ENCODE assay signal across 27 mouse cellular contexts in the genomic region with DNA sequence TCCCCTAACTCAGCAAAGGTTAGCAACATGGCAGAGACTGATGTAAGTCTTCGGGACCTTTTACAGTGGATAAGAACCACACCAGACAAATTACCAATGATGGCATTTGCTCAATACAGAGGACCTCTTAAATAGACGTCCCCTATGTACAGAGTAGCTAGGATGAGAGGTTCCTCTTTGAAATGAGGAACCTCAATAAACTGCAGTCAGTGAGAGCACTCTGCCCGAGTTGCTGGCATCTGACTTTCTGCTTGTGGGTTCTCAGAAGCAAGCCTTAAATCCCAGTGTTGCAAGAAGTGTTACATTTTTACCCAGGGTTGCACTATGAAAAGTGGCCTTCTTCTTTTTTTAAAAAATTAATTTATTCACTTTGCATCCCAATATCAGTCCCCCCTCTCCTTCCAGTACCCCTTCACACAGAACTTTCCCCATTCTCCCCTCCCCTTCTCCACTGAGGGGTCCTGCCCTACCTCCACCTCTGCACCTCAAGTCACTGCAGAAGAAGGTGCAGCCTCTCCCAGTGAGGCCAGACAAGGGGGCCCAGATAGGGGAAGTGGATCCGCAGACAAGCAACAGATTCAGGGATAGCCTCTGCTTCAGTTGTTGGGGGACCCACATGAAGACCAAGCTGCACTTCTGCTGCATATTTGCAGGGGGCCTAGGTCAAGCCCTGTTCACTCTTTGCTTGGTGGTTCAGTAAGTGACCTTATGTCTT. TPM values are rescaled to one million over a fixed set of nuclear protein-coding genes. Genes with fewer than 3 reads are reported as not detected.
A peak's percentile ranks its signal among the peaks of the same experiment; 100 is the strongest.
DNase-seq lines count a peak whose midpoint lies in the region; ATAC-seq and TF ChIP-seq lines count a peak whose summit lies in the region.
"Had no signal": no experiment of that assay in that cellular context is flagged by ENCODE, and none has a peak within 500 bp of the region (broad histone marks: within the 10 kb centered on the region; RNA-seq: fewer than 3 reads in every experiment).

No protein-coding gene starts in this region.

- no peak for DNase-seq in liver, embryonic 13.5 days
- DNase-seq in liver (no peak), MEL (ENCODE audit: low read depth, low spot score) (peak; percentile 54)
- DNase-seq in gastrocnemius, adult 2 months = no peak
- DNase-seq in layer of hippocampus, postnatal 10 days (ENCODE audit: low spot score in 2 of 2) = no peak
- DNase-seq: adrenal gland, postnatal 10 days; cerebellum, adult 18-20 months; cerebellum, postnatal 36 days; heart, adult 18-20 months; kidney, postnatal 4 days; thymus, postnatal 25 days had no signal

- no peak overlapping the region for H3K4me3 ChIP-seq in liver, embryonic 13.5 days (replicated peaks)
- H3K4me3 ChIP-seq in MEL (ENCODE audit: control insufficient read depth in 1 of 2, insufficient read depth in 1 of 2, low read depth in 2 of 2, low read length in 2 of 2) = no peak overlapping the region
- H3K4me3 ChIP-seq in gastrocnemius, adult 2 months = no peak overlapping the region
- H3K4me3 ChIP-seq: heart, embryonic 13.5 days; hindbrain, embryonic 15.5 days; intestine, embryonic 15.5 days; kidney, embryonic 15.5 days; megakaryocyte, embryonic 14.5 days had no signal

- H3K4me1 ChIP-seq in liver, embryonic 13.5 days (replicated peaks) = no peaks in the 10 kb centered on the region
- no peaks in the 10 kb centered on the region for H3K4me1 ChIP-seq in MEL (ENCODE audit: control insufficient read depth in 1 of 2, insufficient read depth in 2 of 2, low read length in 2 of 2)
- H3K4me1 ChIP-seq: heart, embryonic 13.5 days; hindbrain, embryonic 15.5 days; intestine, embryonic 15.5 days; kidney, embryonic 15.5 days; megakaryocyte, embryonic 14.5 days had no signal

- H3K27me3 ChIP-seq in liver, embryonic 13.5 days = no peaks in the 10 kb centered on the region
- H3K27me3 ChIP-seq in MEL (ENCODE audit: control insufficient read depth in 1 of 2, insufficient read depth in 2 of 2, low read length in 2 of 2) = no peaks in the 10 kb centered on the region
- H3K27me3 ChIP-seq: heart, embryonic 13.5 days; hindbrain, embryonic 15.5 days; intestine, embryonic 15.5 days; kidney, embryonic 15.5 days had no signal

- no peak overlapping the region for H3K4me2 ChIP-seq in liver, embryonic 13.5 days
- H3K4me2 ChIP-seq: heart, embryonic 13.5 days; hindbrain, embryonic 15.5 days; intestine, embryonic 15.5 days; kidney, embryonic 15.5 days had no signal

- no peak for TF ChIP-seq POLR2A in MEL (IDR thresholded peaks at IDR 0.05; ENCODE audit: control insufficient read depth in 1 of 2, insufficient read depth in 1 of 2, low read depth in 1 of 2, low read length in 2 of 2, poor library complexity in 1 of 2)

- no peak for TF ChIP-seq EP300 in MEL (IDR thresholded peaks at IDR 0.05; ENCODE audit: low read depth in 1 of 2, low read length in 2 of 2)

- intact Hi-C loops in gastrocnemius, adult 2 months (cut with DNase I) = no loop called here

- no peak for ATAC-seq in liver, embryonic 13.5 days (ENCODE audit: low read depth)
- ATAC-seq in granulocyte monocyte progenitor cell, adult 5-6 weeks (replicated peaks; ENCODE audit: poor library complexity, severe bottlenecking) = peak; percentile 95
- peak; percentile 96 for ATAC-seq in megakaryocyte, adult 5-6 weeks (ENCODE audit: poor library complexity, severe bottlenecking)
- no peak for ATAC-seq in CD4-positive, CD25-positive, alpha-beta regulatory T cell, adult 4 months
- ATAC-seq: intestine, embryonic 15.5 days; midbrain, embryonic 16.5 days had no signal

- 28% methylated on average over 4 of the region's 4 CpGs for WGBS in liver, embryonic 13.5 days (ENCODE audit: insufficient replicate concordance)

- H3K9ac ChIP-seq in liver, embryonic 13.5 days = no peak overlapping the region
- no peak overlapping the region for H3K9ac ChIP-seq in MEL (ENCODE audit: control insufficient read depth, low read depth, low read length, poor library complexity, severe bottlenecking)
- H3K9ac ChIP-seq: heart, embryonic 13.5 days; hindbrain, embryonic 15.5 days; intestine, embryonic 15.5 days; kidney, embryonic 15.5 days had no signal

- H3K79me2 ChIP-seq in MEL (ENCODE audit: control insufficient read depth, insufficient read depth, low read length, poor library complexity) = no peaks in the 10 kb centered on the region

- peak overlapping the region; percentile 23 for H3K27ac ChIP-seq in liver, embryonic 13.5 days
- no peak overlapping the region for H3K27ac ChIP-seq in MEL (ENCODE audit: control insufficient read depth, low read depth, low read length)
- H3K27ac ChIP-seq in gastrocnemius, adult 2 months = no peak overlapping the region
- H3K27ac ChIP-seq: heart, embryonic 13.5 days; hindbrain, embryonic 15.5 days; intestine, embryonic 15.5 days; kidney, embryonic 15.5 days had no signal

- TF ChIP-seq RAD21 in MEL (IDR thresholded peaks at IDR 0.05; ENCODE audit: low read depth, low read length) = no peak

- TF ChIP-seq CTCF in MEL (IDR thresholded peaks at IDR 0.05 in 2 of 3, conservative IDR thresholded peaks at IDR 0.05 in 1 of 3; ENCODE audit: control insufficient read depth in 1 of 3, insufficient read depth in 1 of 3, low read depth in 2 of 3, low read length in 3 of 3, poor library complexity in 1 of 3, severe bottlenecking in 1 of 3) = no peak
- no peak for TF ChIP-seq CTCF in gastrocnemius, adult 2 months (IDR thresholded peaks at IDR 0.05)

- H3K36me3 ChIP-seq in liver, embryonic 13.5 days = no peaks in the 10 kb centered on the region
- H3K36me3 ChIP-seq in MEL (ENCODE audit: control insufficient read depth in 1 of 2, insufficient read depth in 2 of 2, low read length in 2 of 2) = no peaks in the 10 kb centered on the region
- H3K36me3 ChIP-seq: heart, embryonic 13.5 days; hindbrain, embryonic 15.5 days; intestine, embryonic 15.5 days; kidney, embryonic 15.5 days had no signal

- H3K9me3 ChIP-seq in liver, embryonic 13.5 days (replicated peaks) = no peaks in the 10 kb centered on the region
- no peaks in the 10 kb centered on the region for H3K9me3 ChIP-seq in MEL (replicated peaks; ENCODE audit: insufficient read depth, low read length)
- H3K9me3 ChIP-seq: heart, embryonic 13.5 days; hindbrain, embryonic 15.5 days; intestine, embryonic 15.5 days; kidney, embryonic 15.5 days; megakaryocyte, embryonic 14.5 days had no signal

TF ChIP-seq in MEL, 35 proteins besides CTCF, POLR2A, EP300 and RAD21 (continues in another document):
- TF ChIP-seq GATA1 (IDR thresholded peaks at IDR 0.05; ENCODE audit: low read depth, low read length) (no peak), ELF1 (IDR thresholded peaks at IDR 0.05; ENCODE audit: low read depth, low read length) (no peak), JUND (IDR thresholded peaks at IDR 0.05; ENCODE audit: low read depth, low read length) (no peak)

RNA-seq across cellular contexts. Expression of gene Sh2d1b1, which starts 5.5 kb away (rescaled TPM):
- polyA plus RNA-seq in liver, embryonic 13.5 days (2015; fragmentation: Nextera tagmentation; extraction: Ambion mirVana) = 0.14 and 0.20 TPM in 2 replicates
- not detected in 2 replicates for total RNA-seq in MEL (2012; rRNA removed)
- polyA plus RNA-seq in MEL (2012; ENCODE audit: insufficient read depth in 1 of 2, insufficient read length in 2 of 2, low read depth in 1 of 2, low replicate concordance in 2 of 2, missing spikeins in 1 of 2) = not detected
- 3.6 and 7.0 TPM in 2 replicates for total RNA-seq in granulocyte monocyte progenitor cell, adult 5-6 weeks (2014; fragmentation: Nextera tagmentation)
- total RNA-seq in granulocyte monocyte progenitor cell, adult 5-6 weeks (2017) = 3.1 and 4.5 TPM in 2 replicates
- total RNA-seq in megakaryocyte, adult 5-6 weeks (2015) = 16.4 and 20.1 TPM in 2 replicates
- total RNA-seq in megakaryocyte, adult 5-6 weeks (2017) = 12.1 and 13.4 TPM in 2 replicates
- total RNA-seq in gastrocnemius, adult 2 months (2021) = not detected
- total RNA-seq in layer of hippocampus, postnatal 10 days (2021) = not detected
- not detected for polyA plus RNA-seq in CD4-positive, CD25-positive, alpha-beta regulatory T cell, adult 4 months (2017; shearing (Covaris generic))
- total RNA-seq: gastrocnemius, adult 18-20 months; layer of hippocampus, postnatal 14 days; left cerebral cortex, postnatal 25 days had no signal
- polyA plus RNA-seq: forebrain, embryonic 11.5 days; heart, embryonic 13.5 days; midbrain, embryonic 16.5 days had no signal

RNA-seq across cellular contexts. Expression of gene Gm7694, which starts 23.6 kb away (rescaled TPM):
- polyA plus RNA-seq in liver, embryonic 13.5 days (2015; fragmentation: Nextera tagmentation; extraction: Ambion mirVana) = 0.83 and 1.0 TPM in 2 replicates
- total RNA-seq in MEL (2012; rRNA removed) = 0.19 and 0.20 TPM in 2 replicates
- polyA plus RNA-seq in MEL (2012; ENCODE audit: insufficient read depth in 1 of 2, insufficient read length in 2 of 2, low read depth in 1 of 2, low replicate concordance in 2 of 2, missing spikeins in 1 of 2) = 1 to 10 TPM in 1 of 2 experiments, not detected in 1; 1.1 TPM
- total RNA-seq in granulocyte monocyte progenitor cell, adult 5-6 weeks (2014; fragmentation: Nextera tagmentation) = 1.9 and 7.8 TPM in 2 replicates
- total RNA-seq in granulocyte monocyte progenitor cell, adult 5-6 weeks (2017) = 2.1 and 2.8 TPM in 2 replicates
- 5.7 and 5.8 TPM in 2 replicates for total RNA-seq in megakaryocyte, adult 5-6 weeks (2015)
- total RNA-seq in megakaryocyte, adult 5-6 weeks (2017) = 2.7 and 4.1 TPM in 2 replicates
- total RNA-seq in gastrocnemius, adult 2 months (2021) = under 1 TPM; 0.45 to 0.51 TPM
- total RNA-seq in layer of hippocampus, postnatal 10 days (2021) = 1 to 10 TPM; 3.2 TPM
- not detected for polyA plus RNA-seq in CD4-positive, CD25-positive, alpha-beta regulatory T cell, adult 4 months (2017; shearing (Covaris generic))

RNA-seq across cellular contexts. Expression of gene Spata46, which starts 26.0 kb away (rescaled TPM):
- 0.31 TPM in 1 of 2 replicates, not detected in the other for polyA plus RNA-seq in liver, embryonic 13.5 days (2015; fragmentation: Nextera tagmentation; extraction: Ambion mirVana)
- not detected in 2 replicates for total RNA-seq in MEL (2012; rRNA removed)
- under 1 TPM in 1 of 2 experiments, not detected in 1; 0.13 TPM for polyA plus RNA-seq in MEL (2012; ENCODE audit: insufficient read depth in 1 of 2, insufficient read length in 2 of 2, low read depth in 1 of 2, low replicate concordance in 2 of 2, missing spikeins in 1 of 2)
- total RNA-seq in granulocyte monocyte progenitor cell, adult 5-6 weeks (2014; fragmentation: Nextera tagmentation) = not detected in 2 replicates
- total RNA-seq in granulocyte monocyte progenitor cell, adult 5-6 weeks (2017) = not detected in 2 replicates
- total RNA-seq in megakaryocyte, adult 5-6 weeks (2015) = not detected in 2 replicates
- not detected in 2 replicates for total RNA-seq in megakaryocyte, adult 5-6 weeks (2017)
- not detected for total RNA-seq in gastrocnemius, adult 2 months (2021)
- not detected for total RNA-seq in layer of hippocampus, postnatal 10 days (2021)
- not detected for polyA plus RNA-seq in CD4-positive, CD25-positive, alpha-beta regulatory T cell, adult 4 months (2017; shearing (Covaris generic))
- total RNA-seq: adrenal gland, postnatal 10 days; gastrocnemius, adult 18-20 months; heart, adult 18-20 months; heart, postnatal 25 days; layer of hippocampus, postnatal 14 days; left cerebral cortex, postnatal 25 days had no signal

RNA-seq across cellular contexts. Expression of gene Sh2d1b2, which starts 50.0 kb away (rescaled TPM):
- not detected in 2 replicates for polyA plus RNA-seq in liver, embryonic 13.5 days (2015; fragmentation: Nextera tagmentation; extraction: Ambion mirVana)
- total RNA-seq in MEL (2012; rRNA removed) = not detected in 2 replicates
- polyA plus RNA-seq in MEL (2012; ENCODE audit: insufficient read depth in 1 of 2, insufficient read length in 2 of 2, low read depth in 1 of 2, low replicate concordance in 2 of 2, missing spikeins in 1 of 2) = not detected
- total RNA-seq in granulocyte monocyte progenitor cell, adult 5-6 weeks (2014; fragmentation: Nextera tagmentation) = not detected in 2 replicates
- total RNA-seq in granulocyte monocyte progenitor cell, adult 5-6 weeks (2017) = not detected in 2 replicates
- total RNA-seq in megakaryocyte, adult 5-6 weeks (2015) = 0.57 TPM in 1 of 2 replicates, not detected in the other
- not detected in 2 replicates for total RNA-seq in megakaryocyte, adult 5-6 weeks (2017)
- total RNA-seq in gastrocnemius, adult 2 months (2021) = not detected
- total RNA-seq in layer of hippocampus, postnatal 10 days (2021) = not detected
- polyA plus RNA-seq in CD4-positive, CD25-positive, alpha-beta regulatory T cell, adult 4 months (2017; shearing (Covaris generic)) = not detected
- total RNA-seq: adrenal gland, postnatal 10 days; gastrocnemius, adult 18-20 months; heart, adult 18-20 months; heart, postnatal 25 days; layer of hippocampus, postnatal 14 days; left cerebral cortex, postnatal 25 days had no signal
- polyA plus RNA-seq: heart, embryonic 13.5 days; hindbrain, embryonic 15.5 days; intestine, embryonic 15.5 days; kidney, embryonic 15.5 days; limb, embryonic 14.5 days; midbrain, embryonic 16.5 days; neural tube, embryonic 11.5 days had no signal

Comparison
In these comparisons a context has a peak if more than half of its experiments do, and no peak if none do; other contexts are left out.
1. ATAC-seq: peak in granulocyte monocyte progenitor cell, adult 5-6 weeks (single experiment) and megakaryocyte, adult 5-6 weeks (single experiment); none in liver, embryonic 13.5 days (single experiment) and CD4-positive, CD25-positive, alpha-beta regulatory T cell, adult 4 months (single experiment).